Mouse (Mus musculus) bone marrow, adult 2 months (tissue): ENCODE measurements around the gene Tmem44.

Experiments used
- CTCF ChIP-seq: fragments of 200-500 bp; IDR thresholded peaks from 2 replicates; pipeline ENCODE4 v1.5.1; 2011; ENCODE audit warnings: low read length, control low read depth; ENCODE audit not compliant: control insufficient read depth, insufficient read depth
- POLR2A ChIP-seq: fragments of 200-500 bp; IDR thresholded peaks from 2 replicates; pipeline ENCODE4 v1.6.1; 2011; ENCODE audit warnings: low read depth, mild to moderate bottlenecking, control low read depth, low read length, borderline replicate concordance; ENCODE audit not compliant: control insufficient read depth

DNA sequence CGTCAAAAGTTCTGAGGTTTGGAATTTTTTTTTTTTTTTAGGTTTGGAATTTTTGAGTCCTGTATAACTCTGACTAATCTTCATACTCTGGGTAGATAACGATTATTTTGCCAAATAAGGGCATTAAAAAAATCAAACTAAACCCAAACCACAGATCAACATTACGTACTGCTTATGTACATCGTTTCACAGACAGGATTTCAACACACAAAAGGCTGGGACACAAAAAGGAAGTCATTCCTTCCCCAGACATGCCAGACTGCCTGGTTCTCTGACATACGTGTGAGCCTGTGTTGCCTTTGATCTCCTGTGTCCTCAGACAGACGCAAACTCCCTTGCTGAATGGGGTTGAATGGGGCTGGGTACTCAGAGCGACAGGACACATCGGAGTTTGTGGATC lies 22.3 kb downstream of the Tmem44 start:
- TF ChIP-seq POLR2A = no peak
- no peak for TF ChIP-seq CTCF
